Mouse (Mus musculus) liver, embryonic 13.5 days (tissue): ENCODE results near the gene Dbp. TPM values are rescaled to one million over a fixed set of nuclear protein-coding genes. Genes with fewer than 3 reads are reported as not detected.

Experiments
- ATAC-seq: fragments of 200-750 bp; cut with Nextera tagmentation; 2 replicates; pipeline ENCODE4 v1.8.0; 2017; ENCODE audit warnings: low read depth, mild to moderate bottlenecking, moderate number of reproducible peaks, moderate library complexity
- DNase-seq: peaks from one replicate; pipeline ENCODE4 v3.0.0; 2022
- H3K27ac ChIP-seq: fragments of 300-500 bp; sonication (generic); 2 replicates; pipeline ENCODE4 v1.5.1; 2015; ENCODE audit warnings: moderate library complexity, mild to moderate bottlenecking, inconsistent platforms
- H3K27me3 ChIP-seq: fragments of 300-500 bp; sonication (generic); 2 replicates; pipeline ENCODE4 v1.6.1; 2015; ENCODE audit warnings: mild to moderate bottlenecking, inconsistent platforms
- H3K36me3 ChIP-seq: fragments of 300-500 bp; sonication (generic); 2 replicates; pipeline ENCODE4 v1.6.1; 2015; ENCODE audit warnings: mild to moderate bottlenecking, inconsistent platforms
- H3K4me1 ChIP-seq: fragments of 300-500 bp; sonication (generic); replicated peaks from 2 replicates; pipeline ENCODE4 v1.6.1; 2015; ENCODE audit warnings: inconsistent platforms
- H3K4me2 ChIP-seq: fragments of 300-500 bp; sonication (generic); 2 replicates; pipeline ENCODE4 v1.6.1; 2015; ENCODE audit warnings: inconsistent platforms, mild to moderate bottlenecking, moderate library complexity
- H3K4me3 ChIP-seq: fragments of 300-500 bp; sonication (generic); replicated peaks from 2 replicates; pipeline ENCODE4 v1.5.1; 2015; ENCODE audit warnings: mild to moderate bottlenecking, inconsistent platforms
- H3K9ac ChIP-seq: fragments of 300-500 bp; sonication (generic); 2 replicates; pipeline ENCODE4 v1.6.1; 2015; ENCODE audit warnings: mild to moderate bottlenecking, inconsistent platforms
- H3K9me3 ChIP-seq: fragments of 300-500 bp; sonication (generic); replicated peaks from 2 replicates; pipeline ENCODE4 v1.6.1; 2016; ENCODE audit warnings: inconsistent platforms
- WGBS: fragments of 180-500 bp; shearing (Covaris S2); methylation state at CpG from one replicate; pipeline ENCODE4 v1.1.7; 2015; ENCODE audit not compliant: insufficient replicate concordance; 5-methylcytosine and 5-hydroxymethylcytosine counted together
- polyA plus RNA-seq: library from polyadenylated mRNA; unstranded; fragments of >200 nt; fragmentation: Nextera tagmentation; extraction: Ambion mirVana; gene quantifications from 2 replicates; pipeline ENCODE4 v1.2.1, GENCODE M21; 2015

Dbp gene
- polyA plus RNA-seq, 1 experiment from 2014 or later: 0.43 TPM

- Histone ChIP-seq H3K27ac (peak overlapping the region; percentile 79), H3K9me3 (no peaks in the 10 kb centered on the region), H3K36me3 (peaks cover 52% of the 10 kb centered on the region), H3K4me3 (peak overlapping the region; percentile 81), H3K4me1 (peaks cover 63% of the 10 kb centered on the region), H3K4me2 (peak overlapping the region; percentile 96), H3K27me3 (no peaks in the 10 kb centered on the region), H3K9ac (peak overlapping the region; percentile 78)
- DNase-seq (no peak), ATAC-seq (peak; percentile 53)
- 12% methylated on average over 14 of the region's 14 CpGs for WGBS
Measured at GRCm38 (mm10) chr7:45714630-45715089, 9.8 kb downstream of the Dbp start.

DNA sequence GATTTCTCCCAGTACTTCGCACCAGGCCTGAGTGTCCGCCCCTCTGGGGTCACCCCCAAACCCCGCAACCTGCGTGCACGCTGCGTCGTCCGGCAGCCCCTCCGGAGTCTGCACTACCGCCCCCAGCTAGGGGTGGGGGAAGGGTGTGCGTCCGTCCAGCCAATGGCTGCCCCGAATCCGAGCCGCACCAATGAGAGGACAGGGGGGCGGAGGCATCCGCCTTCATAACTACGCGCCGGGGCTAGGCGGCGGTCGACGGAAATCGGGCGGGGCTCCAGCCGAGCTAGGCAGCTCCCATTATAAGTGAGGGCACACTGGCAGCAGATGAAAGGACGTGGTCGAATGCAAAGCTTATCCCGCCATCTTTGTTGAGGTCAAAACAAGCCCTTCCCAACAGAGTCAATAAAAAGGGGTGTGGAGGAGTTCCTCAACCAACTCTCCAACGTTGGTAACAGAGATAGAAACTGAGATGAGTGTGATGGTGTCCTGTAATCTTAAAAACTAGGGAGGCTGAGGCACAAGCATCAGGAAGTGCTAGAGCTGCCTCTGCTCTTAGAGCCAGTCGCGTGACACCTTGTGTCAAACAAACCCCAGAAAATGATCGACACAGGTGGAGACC lies 10.3 kb downstream of the Dbp start, which contains the start of gene Rpl18:
Gene Rpl18 (plus strand): TSS at position 368 of the 619 bp plus-strand sequence.
- Histone ChIP-seq H3K27ac (peak within 1 kb of the TSS; percentile 81), H3K9ac (peak within 1 kb of the TSS; percentile 80), H3K27me3 (no peaks in the 10 kb centered on the region), H3K4me1 (peaks cover 68% of the 10 kb centered on the region), H3K36me3 (peaks cover 52% of the 10 kb centered on the region), H3K4me3 (peak within 1 kb of the TSS; percentile 81), H3K9me3 (no peaks in the 10 kb centered on the region), H3K4me2 (peak within 1 kb of the TSS; percentile 96)
- 7% methylated on average over 34 of the region's 34 CpGs for WGBS
- ATAC-seq (peak; percentile 88), DNase-seq (peak; percentile 97)

DNA sequence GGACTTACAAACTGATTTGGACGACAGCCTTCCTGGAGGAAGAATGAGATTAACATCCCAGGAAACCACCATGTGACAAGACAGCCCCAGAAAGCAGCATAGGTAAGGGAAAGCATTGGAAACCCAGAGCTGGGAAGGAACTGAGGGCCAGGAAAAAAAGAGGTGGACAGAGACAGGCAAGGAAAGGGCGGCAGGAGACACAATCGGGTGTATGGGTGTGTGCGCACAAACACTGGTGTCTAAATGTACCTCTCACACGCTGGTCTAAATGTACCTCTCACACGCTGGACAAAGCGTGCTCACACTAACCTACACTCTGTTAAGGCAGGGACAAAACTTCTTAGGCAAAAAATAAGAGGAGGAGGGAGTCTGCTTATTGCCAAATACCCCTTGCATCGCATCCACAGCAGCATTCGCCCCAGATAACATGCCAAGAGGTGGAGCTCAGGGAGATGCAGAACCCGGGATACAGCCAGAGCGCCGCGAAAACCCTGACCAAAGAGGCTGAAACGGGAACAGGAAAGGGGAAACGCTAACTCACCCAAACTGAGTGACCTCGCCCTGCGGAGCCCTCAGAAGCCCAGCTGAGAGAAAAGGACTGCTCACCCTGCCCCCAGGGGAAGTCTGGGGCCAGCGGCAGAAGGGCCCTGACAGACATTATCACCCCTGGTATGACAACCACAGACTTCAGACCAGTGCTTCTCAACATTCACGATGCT lies 11.0 kb downstream of the Dbp start:
- H3K27me3 ChIP-seq: no peaks in the 10 kb centered on the region
- peak overlapping the region; percentile 81 for H3K4me3 ChIP-seq
- peak overlapping the region; percentile 96 for H3K4me2 ChIP-seq
- peaks cover 75% of the 10 kb centered on the region for H3K4me1 ChIP-seq
- no peak for DNase-seq
- peak overlapping the region; percentile 81 for H3K27ac ChIP-seq
- peaks cover 52% of the 10 kb centered on the region for H3K36me3 ChIP-seq
- 45% methylated on average over 19 of the region's 19 CpGs for WGBS
- peak overlapping the region; percentile 80 for H3K9ac ChIP-seq
- no peak for ATAC-seq
- no peaks in the 10 kb centered on the region for H3K9me3 ChIP-seq

- H3K36me3 ChIP-seq: peaks cover 52% of the 10 kb centered on the region
- no peaks in the 10 kb centered on the region for H3K9me3 ChIP-seq
- H3K4me1 ChIP-seq: peaks cover 81% of the 10 kb centered on the region
- H3K27me3 ChIP-seq: no peaks in the 10 kb centered on the region
- H3K4me3 ChIP-seq: peak overlapping the region; percentile 81
- DNase-seq (no peak), ATAC-seq (no peak)
- 63% methylated on average over 3 of the region's 3 CpGs for WGBS
- peak overlapping the region; percentile 81 for H3K27ac ChIP-seq
- peak overlapping the region; percentile 80 for H3K9ac ChIP-seq
- peak overlapping the region; percentile 96 for H3K4me2 ChIP-seq
Measured at GRCm38 (mm10) chr7:45716460-45716857, 11.6 kb downstream of the Dbp start.

- Histone ChIP-seq H3K9ac (peak overlapping the region; percentile 80), H3K4me2 (peak overlapping the region; percentile 96), H3K4me3 (peak overlapping the region; percentile 81), H3K27me3 (no peaks in the 10 kb centered on the region), H3K36me3 (peaks cover 52% of the 10 kb centered on the region), H3K4me1 (peaks cover 78% of the 10 kb centered on the region), H3K27ac (peak overlapping the region; percentile 81), H3K9me3 (no peaks in the 10 kb centered on the region)
- DNase-seq (no peak), ATAC-seq (peak; percentile 19)
- WGBS: 4% methylated on average over 31 of the region's 31 CpGs
Measured at GRCm38 (mm10) chr7:45716952-45717917, 12.3 kb downstream of the Dbp start.

DNA sequence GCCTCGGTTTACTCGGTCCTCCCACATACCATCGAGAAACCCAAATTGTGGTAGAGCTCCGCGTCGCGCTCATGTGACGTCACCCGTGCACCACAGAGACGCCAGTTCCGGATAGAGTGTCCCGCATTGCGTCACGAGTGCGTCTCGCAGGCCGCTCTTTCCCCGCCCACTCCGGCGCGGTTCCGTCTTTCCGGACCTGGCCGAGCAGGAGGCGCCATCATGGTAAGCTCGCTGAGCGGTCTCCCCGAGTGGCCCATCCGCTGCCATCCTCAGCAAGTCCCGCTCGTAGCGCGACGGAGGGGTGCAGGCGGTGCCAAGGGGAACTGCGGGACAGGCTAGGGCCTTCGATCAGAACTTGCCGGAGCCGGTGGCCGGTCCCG lies 13.0 kb downstream of the Dbp start, which contains the start of gene Sphk2:
Gene Sphk2 (minus strand): TSS at position 85 of the 380 bp plus-strand sequence.
- ATAC-seq: peak; percentile 61
- Histone ChIP-seq H3K9ac (peak within 1 kb of the TSS; percentile 96), H3K4me2 (peak within 1 kb of the TSS; percentile 96), H3K27ac (peak within 1 kb of the TSS; percentile 87), H3K4me1 (peaks cover 71% of the 10 kb centered on the region), H3K27me3 (no peaks in the 10 kb centered on the region), H3K9me3 (no peaks in the 10 kb centered on the region), H3K4me3 (peak within 1 kb of the TSS; percentile 81), H3K36me3 (peaks cover 52% of the 10 kb centered on the region)
- DNase-seq: peak; percentile 94
- WGBS: under 1% methylated on average over 41 of the region's 41 CpGs

DNA sequence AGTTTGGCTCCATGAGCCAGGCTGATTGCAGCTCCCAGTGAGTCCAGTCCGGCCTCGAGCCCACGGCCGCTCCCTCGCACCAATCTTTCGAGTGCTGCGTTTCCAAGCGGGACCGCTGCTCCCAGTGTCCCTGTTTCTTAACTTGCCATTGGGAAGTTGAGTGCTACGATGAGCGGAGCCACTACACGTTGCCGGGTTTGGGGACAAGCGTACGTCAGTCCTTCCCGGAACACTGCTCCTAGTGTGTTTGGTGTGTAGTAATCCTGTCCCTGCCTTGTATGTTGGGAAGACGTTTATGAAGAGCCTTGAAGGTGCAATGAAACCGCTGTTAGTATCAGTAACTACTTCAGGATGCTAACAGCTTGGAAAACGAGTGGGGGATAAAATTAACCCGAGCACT lies 13.4 kb downstream of the Dbp start:
- no peak for DNase-seq
- no peaks in the 10 kb centered on the region for H3K9me3 ChIP-seq
- H3K4me2 ChIP-seq: peak overlapping the region; percentile 73
- peak overlapping the region; percentile 96 for H3K9ac ChIP-seq
- no peak for ATAC-seq
- peaks cover 67% of the 10 kb centered on the region for H3K4me1 ChIP-seq
- H3K4me3 ChIP-seq: peak overlapping the region; percentile 81
- peaks cover 52% of the 10 kb centered on the region for H3K36me3 ChIP-seq
- under 1% methylated on average over 20 of the region's 20 CpGs for WGBS
- H3K27me3 ChIP-seq: no peaks in the 10 kb centered on the region
- peak overlapping the region; percentile 87 for H3K27ac ChIP-seq

DNA sequence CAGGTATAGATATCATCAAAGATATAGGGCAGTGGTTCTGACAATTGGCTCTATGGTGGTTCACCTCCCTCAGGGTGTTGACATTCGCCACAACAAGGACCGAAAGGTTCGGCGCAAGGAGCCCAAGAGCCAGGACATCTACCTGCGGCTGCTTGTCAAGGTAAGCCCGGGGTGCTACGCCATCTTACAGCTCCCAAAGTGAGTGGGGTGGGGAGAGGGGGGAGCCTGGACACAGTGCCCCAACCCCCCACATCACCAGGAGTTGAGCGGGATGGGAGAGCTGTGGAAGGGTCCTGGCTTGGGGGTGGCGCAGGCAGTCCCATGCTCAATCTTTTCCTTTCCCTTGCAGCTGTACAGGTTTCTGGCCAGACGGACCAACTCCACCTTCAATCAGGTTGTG lies 14.3 kb downstream of the Dbp start:
- H3K4me3 ChIP-seq: peak overlapping the region; percentile 81
- peak overlapping the region; percentile 96 for H3K9ac ChIP-seq
- H3K4me2 ChIP-seq: peak overlapping the region; percentile 73
- no peaks in the 10 kb centered on the region for H3K27me3 ChIP-seq
- 62% methylated on average over 10 of the region's 10 CpGs for WGBS
- H3K27ac ChIP-seq: peak overlapping the region; percentile 87
- peaks cover 53% of the 10 kb centered on the region for H3K36me3 ChIP-seq
- ATAC-seq: no peak
- no peak for DNase-seq
- H3K4me1 ChIP-seq: peaks cover 58% of the 10 kb centered on the region
- H3K9me3 ChIP-seq: no peaks in the 10 kb centered on the region

DNA sequence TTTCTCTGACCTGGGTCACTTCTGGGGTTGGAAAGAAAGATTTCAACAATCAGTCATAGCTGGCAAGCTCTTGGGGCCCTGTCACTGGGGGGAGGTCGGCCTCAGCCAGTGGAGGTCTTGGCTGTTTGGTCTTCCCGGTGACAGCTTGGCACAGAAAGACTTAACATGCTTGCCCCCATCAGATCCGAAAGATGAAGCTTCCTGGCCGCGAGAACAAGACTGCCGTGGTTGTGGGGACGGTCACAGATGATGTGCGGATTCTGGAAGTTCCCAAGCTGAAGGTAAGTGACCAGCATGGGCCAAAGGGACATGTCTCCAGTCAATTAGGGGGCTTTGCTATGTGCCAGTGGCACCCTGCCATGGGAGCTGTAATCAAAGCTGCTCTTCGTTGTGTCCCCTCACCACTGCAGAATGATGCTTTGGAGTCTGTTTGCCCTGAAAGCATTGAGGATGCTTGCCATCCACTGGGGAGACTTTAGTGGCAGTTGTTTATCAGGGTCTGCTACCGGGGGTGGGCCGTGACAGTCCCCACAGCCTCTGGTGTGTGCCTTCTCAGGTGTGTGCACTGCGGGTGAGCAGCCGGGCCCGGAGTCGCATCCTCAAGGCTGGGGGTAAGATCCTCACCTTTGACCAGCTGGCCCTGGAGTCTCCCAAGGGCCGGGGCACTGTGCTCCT lies 15.0 kb downstream of the Dbp start:
- Histone ChIP-seq H3K4me2 (peak overlapping the region; percentile 73), H3K27ac (peak overlapping the region; percentile 87), H3K36me3 (peaks cover 60% of the 10 kb centered on the region), H3K4me1 (peaks cover 51% of the 10 kb centered on the region), H3K27me3 (no peaks in the 10 kb centered on the region), H3K4me3 (peak overlapping the region; percentile 81), H3K9ac (peak overlapping the region; percentile 96), H3K9me3 (no peaks in the 10 kb centered on the region)
- ATAC-seq (no peak), DNase-seq (no peak)
- 81% methylated on average over 16 of the region's 16 CpGs for WGBS

- H3K4me1 ChIP-seq: peaks cover 46% of the 10 kb centered on the region
- H3K4me3 ChIP-seq: peak within 1 kb of the TSS; percentile 81; the same call in 1 of the 2 replicates
- peaks cover 67% of the 10 kb centered on the region for H3K36me3 ChIP-seq
- no peaks in the 10 kb centered on the region for H3K27me3 ChIP-seq
- no peak for DNase-seq
- peak within 1 kb of the TSS; percentile 73 for H3K4me2 ChIP-seq
- ATAC-seq: no peak
- H3K9ac ChIP-seq: peak within 1 kb of the TSS; percentile 96; the same call in 1 of the 2 replicates
- H3K27ac ChIP-seq: peak within 1 kb of the TSS; percentile 87
- WGBS: 78% methylated on average over 14 of the region's 14 CpGs
- H3K9me3 ChIP-seq: no peaks in the 10 kb centered on the region
Measured at GRCm38 (mm10) chr7:45720413-45721233, 15.7 kb downstream of the Dbp start, which contains the start of gene Fam83e. Gene Fam83e (plus strand): TSS chr7:45721212.
